Mouse (Mus musculus) bone marrow macrophage, adult 2 months (primary cell): ENCODE measurements at regions not wholly inside any gene's neighbourhood (a gene's known extent, or its start where the extent isn't known, plus 50 kb on each side); places are given as distances from the start of the nearest gene placed in this dataset.

Experiments used
- CTCF ChIP-seq: IDR thresholded peaks from 2 replicates; pipeline ENCODE4 v1.5.1; 2012; ENCODE audit warnings: low read depth, mild to moderate bottlenecking, low read length, moderate library complexity
- POLR2A ChIP-seq: IDR thresholded peaks from 2 replicates; pipeline ENCODE4 v1.6.1; 2012; ENCODE audit warnings: mild to moderate bottlenecking, low read depth, low read length, borderline replicate concordance

GRCm38 (mm10) chr7:116728379-116728778 is 224.2 kb downstream of the Nucb2 start:
- TF ChIP-seq CTCF: no peak
- no peak for TF ChIP-seq POLR2A
